Comparison of ENCODE assay signal across 8 mouse cellular contexts in the genomic region with DNA sequence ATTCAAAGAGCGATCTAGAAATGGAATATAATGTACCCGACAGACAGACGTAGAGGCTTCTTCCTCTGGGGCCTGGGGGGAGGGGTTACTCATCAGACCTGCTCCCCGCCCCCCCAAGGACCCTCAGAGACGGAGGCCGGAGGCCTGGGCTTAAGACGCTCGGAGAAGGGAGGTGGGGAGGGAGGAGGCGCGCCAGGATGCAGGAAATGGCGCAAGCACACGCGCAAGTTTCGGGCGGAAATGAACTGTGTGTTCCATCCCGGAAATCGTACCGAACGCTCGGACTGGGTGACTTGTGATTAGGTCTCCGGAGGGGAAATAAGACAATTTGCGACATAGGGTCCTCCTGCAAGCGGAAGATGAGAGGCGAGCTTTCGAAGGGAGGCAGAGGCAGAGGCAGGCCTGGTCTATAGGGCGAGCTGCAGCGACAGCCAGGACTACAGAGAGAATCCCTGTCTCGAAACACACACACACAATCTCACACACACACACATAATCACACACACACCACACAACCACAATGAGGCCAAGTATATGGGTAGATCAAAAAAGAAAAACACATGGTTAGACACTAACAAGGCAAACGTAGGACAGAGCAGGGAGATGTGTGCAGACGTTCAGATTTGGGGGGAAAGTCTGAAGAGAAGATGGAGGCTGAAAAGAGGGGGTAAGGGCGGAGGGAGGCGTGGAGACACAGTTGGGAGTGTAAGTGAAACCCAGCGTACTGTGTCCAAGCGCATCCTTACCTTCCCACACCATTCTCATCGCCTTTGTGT. TPM values are rescaled to one million over a fixed set of nuclear protein-coding genes. Genes with fewer than 3 reads are reported as not detected.
DNase-seq lines count a peak whose midpoint lies in the region; ATAC-seq and TF ChIP-seq lines count a peak whose summit lies in the region.

A gene (minus strand): TSS at position 179 of the 776 bp plus-strand sequence.

- ATAC-seq in heart, embryonic 15.5 days (replicated peaks; ENCODE audit: insufficient number of reproducible peaks, insufficient read depth, low FRiP score, low read depth), result peak; percentile 85
- ATAC-seq in liver, embryonic 14.5 days (ENCODE audit: insufficient read depth), result peak; percentile 80
- peak; percentile 76 for ATAC-seq in neural tube, embryonic 11.5 days (ENCODE audit: insufficient read depth, low FRiP score, low TSS enrichment)
- peak; percentile 80 for ATAC-seq in stomach, postnatal 0 days (ENCODE audit: low FRiP score, low TSS enrichment)

- H3K4me1 ChIP-seq in forebrain, embryonic 10.5 days, result peaks cover 50% of the 10 kb centered on the region
- peaks cover 39% of the 10 kb centered on the region for H3K4me1 ChIP-seq in heart, embryonic 15.5 days (replicated peaks)
- H3K4me1 ChIP-seq in liver, embryonic 14.5 days (replicated peaks; ENCODE audit: control insufficient read depth in 2 of 2, insufficient read depth in 2 of 2, low read length in 1 of 2), result peaks cover 6 to 13% of the 10 kb centered on the region in 2 experiments
- peaks cover 7% of the 10 kb centered on the region for H3K4me1 ChIP-seq in neural tube, embryonic 11.5 days (ENCODE audit: control insufficient read depth, insufficient read depth, low read length)
- H3K4me1 ChIP-seq in stomach, postnatal 0 days (replicated peaks; ENCODE audit: control insufficient read depth, insufficient read depth), result peaks cover 3% of the 10 kb centered on the region

- WGBS in forebrain, embryonic 10.5 days, result under 1% methylated on average over 35 of the region's 35 CpGs
- under 1% methylated on average over 35 of the region's 35 CpGs for WGBS in heart, embryonic 15.5 days
- under 1% methylated on average over 35 of the region's 35 CpGs for WGBS in liver, embryonic 14.5 days (ENCODE audit: insufficient replicate concordance)
- whole genome bisulfite sequencing in neural tube, embryonic 11.5 days, result 0% methylated on average over 35 of the region's 35 CpGs
- under 1% methylated on average over 35 of the region's 35 CpGs for WGBS in stomach, postnatal 0 days

- DNase-seq in CD8-positive naive resting alpha-beta T cell, adult 2 months (ENCODE audit: low read depth in 2 of 2, low spot score in 2 of 2), result peak; percentile 70 to 77
- peak; percentile 95 for DNase-seq in c-Kit-positive CD71-negative TER-119-negative erythroid progenitor cells, embryonic 14.5 days (ENCODE audit: low read depth)
- peak; percentile 88 for DNase-seq in forebrain, embryonic 10.5 days (ENCODE audit: extremely low spot score, low spot score)
- peak; percentile 93 to 97 for DNase-seq in kidney, postnatal 25 days
- peak; percentile 82 to 87 (median 85) for DNase-seq in liver, embryonic 14.5 days (ENCODE audit: low read depth in 3 of 3, low spot score in 3 of 3)
- peak; percentile 93 for DNase-seq in neural tube, embryonic 11.5 days (ENCODE audit: low spot score)
- DNase-seq in stomach, postnatal 0 days (ENCODE audit: low spot score), result peak; percentile 91

- no peaks in the 10 kb centered on the region for H3K9me3 ChIP-seq in forebrain, embryonic 10.5 days
- no peaks in the 10 kb centered on the region for H3K9me3 ChIP-seq in heart, embryonic 15.5 days (replicated peaks)
- H3K9me3 ChIP-seq in liver, embryonic 14.5 days (ENCODE audit: control insufficient read depth, low read length), result no peaks in the 10 kb centered on the region
- no peaks in the 10 kb centered on the region for H3K9me3 ChIP-seq in neural tube, embryonic 11.5 days (ENCODE audit: control insufficient read depth, low read length)
- H3K9me3 ChIP-seq in stomach, postnatal 0 days (ENCODE audit: control insufficient read depth, low read length), result no peaks in the 10 kb centered on the region

- H3K9ac ChIP-seq in heart, embryonic 15.5 days, result peak within 1 kb of the TSS; percentile 75
- peak within 1 kb of the TSS; percentile 76 for H3K9ac ChIP-seq in liver, embryonic 14.5 days (replicated peaks)
- peak within 1 kb of the TSS; percentile 89 for H3K9ac ChIP-seq in neural tube, embryonic 11.5 days (ENCODE audit: low read length)
- H3K9ac ChIP-seq in stomach, postnatal 0 days (ENCODE audit: low read length), result peak within 1 kb of the TSS; percentile 86

- TF ChIP-seq CTCF in liver, embryonic 14.5 days (IDR thresholded peaks at IDR 0.05; ENCODE audit: low read depth), result no peak
- TF ChIP-seq CTCF in stomach, postnatal 0 days (IDR thresholded peaks at IDR 0.05; ENCODE audit: low read depth), result no peak

- peak within 1 kb of the TSS; percentile 90 for H3K4me2 ChIP-seq in heart, embryonic 15.5 days
- peak within 1 kb of the TSS; percentile 86 for H3K4me2 ChIP-seq in liver, embryonic 14.5 days (ENCODE audit: low read depth)
- H3K4me2 ChIP-seq in neural tube, embryonic 11.5 days (ENCODE audit: low read depth), result peak within 1 kb of the TSS; percentile 90
- H3K4me2 ChIP-seq in stomach, postnatal 0 days (replicated peaks; ENCODE audit: low read depth), result peak within 1 kb of the TSS; percentile 91

- peak within 1 kb of the TSS; percentile 98 for H3K27ac ChIP-seq in forebrain, embryonic 10.5 days
- peak within 1 kb of the TSS; percentile 96 for H3K27ac ChIP-seq in heart, embryonic 15.5 days
- H3K27ac ChIP-seq in liver, embryonic 14.5 days, result peak within 1 kb of the TSS; percentile 86
- peak within 1 kb of the TSS; percentile 91 for H3K27ac ChIP-seq in neural tube, embryonic 11.5 days (ENCODE audit: low read depth, low read length)
- peak within 1 kb of the TSS; percentile 97 for H3K27ac ChIP-seq in stomach, postnatal 0 days (replicated peaks)

- H3K27me3 ChIP-seq in forebrain, embryonic 10.5 days (ENCODE audit: poor library complexity, severe bottlenecking), result no peaks in the 10 kb centered on the region
- no peaks in the 10 kb centered on the region for H3K27me3 ChIP-seq in heart, embryonic 15.5 days
- no peaks in the 10 kb centered on the region for H3K27me3 ChIP-seq in liver, embryonic 14.5 days (ENCODE audit: control insufficient read depth, insufficient read depth, low read length)
- H3K27me3 ChIP-seq in neural tube, embryonic 11.5 days (ENCODE audit: control insufficient read depth, insufficient read depth, low read length), result no peaks in the 10 kb centered on the region
- H3K27me3 ChIP-seq in stomach, postnatal 0 days (ENCODE audit: control insufficient read depth, insufficient read depth, low read length), result no peaks in the 10 kb centered on the region

- H3K36me3 ChIP-seq in forebrain, embryonic 10.5 days (replicated peaks), result peaks cover 26% of the 10 kb centered on the region
- H3K36me3 ChIP-seq in heart, embryonic 15.5 days, result peaks cover 8% of the 10 kb centered on the region; the same call in 1 of the 2 replicates
- peaks cover 7% of the 10 kb centered on the region for H3K36me3 ChIP-seq in liver, embryonic 14.5 days (replicated peaks; ENCODE audit: control insufficient read depth, insufficient read depth, low read depth)
- peaks cover 2% of the 10 kb centered on the region; the same call in 1 of the 2 replicates for H3K36me3 ChIP-seq in neural tube, embryonic 11.5 days (ENCODE audit: control insufficient read depth, insufficient read depth, low read length)
- no peaks in the 10 kb centered on the region; the same call in 1 of the 2 replicates for H3K36me3 ChIP-seq in stomach, postnatal 0 days (ENCODE audit: control insufficient read depth, insufficient read depth, low read length)

- TF ChIP-seq EP300 in liver, embryonic 14.5 days (IDR thresholded peaks at IDR 0.05; ENCODE audit: low read depth), result peak; percentile 30; the same call in 1 of the 2 replicates
- peak; percentile 63 for TF ChIP-seq EP300 in stomach, postnatal 0 days (optimal IDR thresholded peaks at IDR 0.05)

- H3K4me3 ChIP-seq in forebrain, embryonic 10.5 days, result peak within 1 kb of the TSS; percentile 75
- peak within 1 kb of the TSS; percentile 63 for H3K4me3 ChIP-seq in heart, embryonic 15.5 days
- H3K4me3 ChIP-seq in liver, embryonic 14.5 days (ENCODE audit: insufficient read depth in 1 of 2, low read depth in 2 of 2, low read length in 2 of 2), result peak within 1 kb of the TSS; percentile 69
- H3K4me3 ChIP-seq in neural tube, embryonic 11.5 days (ENCODE audit: low read depth, low read length), result peak within 1 kb of the TSS; percentile 64
- peak within 1 kb of the TSS; percentile 56 for H3K4me3 ChIP-seq in stomach, postnatal 0 days (ENCODE audit: low read depth, low read length)

RNA-seq across cellular contexts. Expression of the gene that starts here (rescaled TPM):
- 10.0 and 11.5 TPM in 2 replicates for polyA plus RNA-seq in forebrain, embryonic 10.5 days (2016; fragmentation: Nextera tagmentation; extraction: Ambion mirVana)
- 7.8 and 9.1 TPM in 2 replicates for polyA plus RNA-seq in heart, embryonic 15.5 days (2015; fragmentation: Nextera tagmentation; extraction: Ambion mirVana)
- polyA plus RNA-seq in liver, embryonic 14.5 days (2012; rRNA removed), result 3.6 and 4.2 TPM in 2 replicates
- 1.1 and 1.3 TPM in 2 replicates for polyA plus RNA-seq in liver, embryonic 14.5 days (2014; fragmentation: Nextera tagmentation; extraction: Ambion mirVana)
- polyA plus RNA-seq in neural tube, embryonic 11.5 days (2014; fragmentation: Nextera tagmentation; extraction: Ambion mirVana), result 4.7 and 5.0 TPM in 2 replicates
- polyA plus RNA-seq in stomach, postnatal 0 days (2015; fragmentation: Nextera tagmentation; extraction: Ambion mirVana), result 7.4 and 7.5 TPM in 2 replicates

Comparison
In these comparisons a context has a peak if more than half of its experiments do, and no peak if none do; other contexts are left out.
1. Peak in every context shown above with its lines: DNase-seq, ATAC-seq, H3K4me3 ChIP-seq and H3K27ac ChIP-seq.